Comparison of ENCODE assay signal across 8 mouse cellular contexts in genomic region chr13:111809466-111810228, GRCm38 (mm10). TPM values are rescaled to one million over a fixed set of nuclear protein-coding genes. Genes with fewer than 3 reads are reported as not detected.
DNase-seq lines count a peak whose midpoint lies in the region; ATAC-seq and TF ChIP-seq lines count a peak whose summit lies in the region.

No protein-coding gene starts in this region.

- 0 out of 2 replicates have a peak, but pooled peaks have one; percentile 48 for ATAC-seq in embryonic facial prominence, embryonic 12.5 days (ENCODE audit: insufficient number of reproducible peaks, insufficient read depth, low FRiP score, low TSS enrichment)
- peak; percentile 37 for ATAC-seq in heart, postnatal 0 days (ENCODE audit: insufficient read depth, low read depth)

- peak overlapping the region; percentile 91 for H3K9ac ChIP-seq in embryonic facial prominence, embryonic 12.5 days
- peak overlapping the region; percentile 99 for H3K9ac ChIP-seq in heart, postnatal 0 days (replicated peaks; ENCODE audit: low read depth, low read length)

- no peak for TF ChIP-seq CTCF in heart, postnatal 0 days (IDR thresholded peaks at IDR 0.05; ENCODE audit: low read depth)

- DNase-seq in adrenal gland, adult (ENCODE audit: inconsistent age in 2 of 2, low spot score in 1 of 2), result peak; percentile 83 to 90
- DNase-seq in adrenal gland, postnatal 4 days (ENCODE audit: low spot score in 2 of 2), result no peak
- DNase-seq in adrenal gland, postnatal 10 days, result peak; percentile 82
- peak; percentile 64 for DNase-seq in heart, postnatal 0 days (ENCODE audit: low spot score)
- DNase-seq in kidney, postnatal 14 days, result peak; percentile 81
- DNase-seq in lung, postnatal 10 days, result peak; percentile 70
- peak; percentile 31 for DNase-seq in right cerebral cortex, postnatal 25 days

- peak overlapping the region; percentile 94 for H3K4me3 ChIP-seq in embryonic facial prominence, embryonic 12.5 days
- peak overlapping the region; percentile 96 for H3K4me3 ChIP-seq in heart, postnatal 0 days (ENCODE audit: low read depth, low read length)

- no peaks in the 10 kb centered on the region for H3K36me3 ChIP-seq in embryonic facial prominence, embryonic 12.5 days
- no peaks in the 10 kb centered on the region for H3K36me3 ChIP-seq in heart, postnatal 0 days (replicated peaks; ENCODE audit: control insufficient read depth, insufficient read depth, low read length)

- no peaks in the 10 kb centered on the region for H3K9me3 ChIP-seq in embryonic facial prominence, embryonic 12.5 days
- no peaks in the 10 kb centered on the region for H3K9me3 ChIP-seq in heart, postnatal 0 days (replicated peaks; ENCODE audit: control insufficient read depth, low read length)

- peak overlapping the region; percentile 93 for H3K4me2 ChIP-seq in embryonic facial prominence, embryonic 12.5 days (replicated peaks)
- peak overlapping the region; percentile 93 for H3K4me2 ChIP-seq in heart, postnatal 0 days (ENCODE audit: low read depth, low read length)

- H3K4me1 ChIP-seq in embryonic facial prominence, embryonic 12.5 days, result peaks cover 16% of the 10 kb centered on the region
- peaks cover 11% of the 10 kb centered on the region for H3K4me1 ChIP-seq in heart, postnatal 0 days (ENCODE audit: control insufficient read depth, insufficient read depth)

- TF ChIP-seq EP300 in heart, postnatal 0 days (IDR thresholded peaks at IDR 0.05; ENCODE audit: low read depth), result no peak

- H3K27ac ChIP-seq in embryonic facial prominence, embryonic 12.5 days, result peak overlapping the region; percentile 79
- H3K27ac ChIP-seq in heart, postnatal 0 days (ENCODE audit: low read depth), result peak overlapping the region; percentile 99

- no peaks in the 10 kb centered on the region for H3K27me3 ChIP-seq in embryonic facial prominence, embryonic 12.5 days
- no peaks in the 10 kb centered on the region for H3K27me3 ChIP-seq in heart, postnatal 0 days (ENCODE audit: control insufficient read depth, insufficient read depth, low read length)

- WGBS in embryonic facial prominence, embryonic 12.5 days, result under 1% methylated on average over 29 of the region's 29 CpGs
- 3% methylated on average over 29 of the region's 29 CpGs for WGBS in heart, postnatal 0 days

RNA-seq across cellular contexts. Expression of gene Map3k1, which starts 0.9 kb away (rescaled TPM):
- total RNA-seq in adrenal gland, postnatal 4 days (2021), result 10 to 100 TPM; 82.1 to 87.5 TPM
- total RNA-seq in adrenal gland, postnatal 10 days (2021), result 10 to 100 TPM; 51.1 to 81.1 TPM
- polyA plus RNA-seq in embryonic facial prominence, embryonic 12.5 days (2016; fragmentation: Nextera tagmentation; extraction: Ambion mirVana), result 17.9 and 18.3 TPM in 2 replicates
- total RNA-seq in heart, postnatal 0 days (2014; rRNA removed; ENCODE audit: low replicate concordance), result 9.7 and 18.4 TPM in 2 replicates
- 8.8 and 9.7 TPM in 2 replicates for polyA plus RNA-seq in heart, postnatal 0 days (2015; fragmentation: Nextera tagmentation; extraction: Ambion mirVana)

Comparison
In these comparisons a context has a peak if more than half of its experiments do, and no peak if none do; other contexts are left out.
1. DNase-seq: peak in adrenal gland, adult (2 of 2), adrenal gland, postnatal 10 days (single experiment), heart, postnatal 0 days (single experiment), kidney, postnatal 14 days (single experiment), lung, postnatal 10 days (single experiment) and right cerebral cortex, postnatal 25 days (single experiment); none in adrenal gland, postnatal 4 days (0 of 2).